In genomic region chr3:151891760-151892253, GRCm38 (mm10) we compare ENCODE assay signal across 8 mouse cellular contexts. TPM values are rescaled to one million over a fixed set of nuclear protein-coding genes. Genes with fewer than 3 reads are reported as not detected.
DNase-seq lines count a peak whose midpoint lies in the region; ATAC-seq and TF ChIP-seq lines count a peak whose summit lies in the region.

No protein-coding gene starts in this region.

- H3K4me2 ChIP-seq in hindbrain, embryonic 12.5 days (replicated peaks), result no peak overlapping the region
- no peak overlapping the region for H3K4me2 ChIP-seq in forebrain, embryonic 13.5 days
- H3K4me2 ChIP-seq in heart, embryonic 16.5 days (ENCODE audit: low read depth, low read length), result 0 out of 2 replicates have a peak overlapping the region, but pooled peaks have one; percentile 4
- H3K4me2 ChIP-seq in lung, embryonic 14.5 days, result peak overlapping the region; percentile 25; the same call in 1 of the 2 replicates

- H3K36me3 ChIP-seq in hindbrain, embryonic 10.5 days, result no peaks in the 10 kb centered on the region
- H3K36me3 ChIP-seq in hindbrain, embryonic 12.5 days, result no peaks in the 10 kb centered on the region
- H3K36me3 ChIP-seq in forebrain, embryonic 13.5 days (ENCODE audit: poor library complexity, severe bottlenecking), result no peaks in the 10 kb centered on the region
- no peaks in the 10 kb centered on the region for H3K36me3 ChIP-seq in heart, embryonic 16.5 days (ENCODE audit: control insufficient read depth, insufficient read depth)
- H3K36me3 ChIP-seq in lung, embryonic 14.5 days (ENCODE audit: insufficient read depth), result no peaks in the 10 kb centered on the region

- no peak overlapping the region for H3K9ac ChIP-seq in hindbrain, embryonic 12.5 days
- no peak overlapping the region for H3K9ac ChIP-seq in forebrain, embryonic 13.5 days
- H3K9ac ChIP-seq in heart, embryonic 16.5 days (ENCODE audit: low read length), result no peak overlapping the region
- H3K9ac ChIP-seq in lung, embryonic 14.5 days, result no peak overlapping the region

- no peak for TF ChIP-seq CTCF in lung, embryonic 14.5 days (IDR thresholded peaks at IDR 0.05; ENCODE audit: low read depth)

- H3K27ac ChIP-seq in hindbrain, embryonic 10.5 days, result no peak overlapping the region
- H3K27ac ChIP-seq in hindbrain, embryonic 12.5 days, result no peak overlapping the region
- no peak overlapping the region for H3K27ac ChIP-seq in forebrain, embryonic 13.5 days
- H3K27ac ChIP-seq in heart, embryonic 16.5 days (ENCODE audit: low read length), result peak overlapping the region; percentile 49
- H3K27ac ChIP-seq in lung, embryonic 14.5 days (ENCODE audit: low read depth), result peak overlapping the region; percentile 84

- H3K9me3 ChIP-seq in hindbrain, embryonic 10.5 days, result no peaks in the 10 kb centered on the region
- no peaks in the 10 kb centered on the region for H3K9me3 ChIP-seq in hindbrain, embryonic 12.5 days (replicated peaks)
- no peaks in the 10 kb centered on the region for H3K9me3 ChIP-seq in forebrain, embryonic 13.5 days (replicated peaks)
- no peaks in the 10 kb centered on the region for H3K9me3 ChIP-seq in heart, embryonic 16.5 days (replicated peaks; ENCODE audit: control insufficient read depth, low read length)
- no peaks in the 10 kb centered on the region for H3K9me3 ChIP-seq in lung, embryonic 14.5 days (ENCODE audit: low read depth, low read length)

- H3K4me1 ChIP-seq in hindbrain, embryonic 10.5 days (replicated peaks), result peaks cover 27% of the 10 kb centered on the region
- peaks cover 9% of the 10 kb centered on the region; the same call in 1 of the 2 replicates for H3K4me1 ChIP-seq in hindbrain, embryonic 12.5 days
- 0 out of 2 replicates have a peak, but pooled peaks cover 4% of the 10 kb centered on the region for H3K4me1 ChIP-seq in forebrain, embryonic 13.5 days
- H3K4me1 ChIP-seq in heart, embryonic 16.5 days (ENCODE audit: control insufficient read depth, insufficient read depth, low read length), result peaks cover 23% of the 10 kb centered on the region
- H3K4me1 ChIP-seq in lung, embryonic 14.5 days (ENCODE audit: insufficient read depth), result peaks cover 8% of the 10 kb centered on the region; the same call in 1 of the 2 replicates

- WGBS in hindbrain, embryonic 10.5 days, result 29% methylated on average over 6 of the region's 6 CpGs
- WGBS in hindbrain, embryonic 12.5 days, result 17% methylated on average over 6 of the region's 6 CpGs
- WGBS in forebrain, embryonic 13.5 days, result 38% methylated on average over 6 of the region's 6 CpGs
- WGBS in heart, embryonic 16.5 days, result 9% methylated on average over 6 of the region's 6 CpGs
- 5% methylated on average over 6 of the region's 6 CpGs for WGBS in lung, embryonic 14.5 days

- no peak overlapping the region for H3K4me3 ChIP-seq in hindbrain, embryonic 10.5 days
- no peak overlapping the region for H3K4me3 ChIP-seq in hindbrain, embryonic 12.5 days
- no peak overlapping the region for H3K4me3 ChIP-seq in forebrain, embryonic 13.5 days
- H3K4me3 ChIP-seq in heart, embryonic 16.5 days (ENCODE audit: low read length), result no peak overlapping the region
- H3K4me3 ChIP-seq in lung, embryonic 14.5 days (ENCODE audit: low read depth, low read length), result no peak overlapping the region

- no peak for ATAC-seq in hindbrain, embryonic 12.5 days (ENCODE audit: low FRiP score)
- ATAC-seq in forebrain, embryonic 13.5 days, result peak; percentile 61; the same call in 1 of the 2 replicates
- peak; percentile 86 for ATAC-seq in heart, embryonic 16.5 days (replicated peaks; ENCODE audit: extremely low read depth, insufficient read depth, low FRiP score)
- ATAC-seq in lung, embryonic 14.5 days (ENCODE audit: insufficient read depth), result peak; percentile 86

- no peaks in the 10 kb centered on the region for H3K27me3 ChIP-seq in hindbrain, embryonic 10.5 days (ENCODE audit: insufficient read depth, poor library complexity, severe bottlenecking)
- H3K27me3 ChIP-seq in hindbrain, embryonic 12.5 days, result no peaks in the 10 kb centered on the region
- no peaks in the 10 kb centered on the region for H3K27me3 ChIP-seq in forebrain, embryonic 13.5 days
- H3K27me3 ChIP-seq in heart, embryonic 16.5 days (ENCODE audit: control insufficient read depth, insufficient read depth, low read length), result no peaks in the 10 kb centered on the region
- no peaks in the 10 kb centered on the region for H3K27me3 ChIP-seq in lung, embryonic 14.5 days (ENCODE audit: insufficient read depth, low read length)

- DNase-seq in hindbrain, embryonic 10.5 days (ENCODE audit: low spot score), result peak; percentile 67
- DNase-seq in kidney, postnatal 25 days, result peak; percentile 74 to 79
- DNase-seq in lung, embryonic 14.5 days, result peak; percentile 96
- peak; percentile 63 for DNase-seq in ovary, postnatal 14 days (ENCODE audit: low spot score)
- DNase-seq in T-cell, adult 2 months (ENCODE audit: low spot score), result no peak

RNA-seq across cellular contexts. Expression of gene Ptgfr, which starts 54.4 kb away (rescaled TPM):
- polyA plus RNA-seq in hindbrain, embryonic 10.5 days (2016; fragmentation: Nextera tagmentation; extraction: Ambion mirVana), result 0.77 and 1.2 TPM in 2 replicates
- 0.91 and 1.5 TPM in 2 replicates for polyA plus RNA-seq in hindbrain, embryonic 12.5 days (2016; fragmentation: Nextera tagmentation; extraction: Ambion mirVana)
- polyA plus RNA-seq in forebrain, embryonic 13.5 days (2015; fragmentation: Nextera tagmentation; extraction: Ambion mirVana), result 0.27 and 0.28 TPM in 2 replicates
- polyA plus RNA-seq in heart, embryonic 16.5 days (2015; fragmentation: Nextera tagmentation; extraction: Ambion mirVana), result 1.4 and 1.6 TPM in 2 replicates
- polyA plus RNA-seq in lung, embryonic 14.5 days (2014; fragmentation: Nextera tagmentation; extraction: Ambion mirVana), result 0.28 and 0.65 TPM in 2 replicates

Comparison
In these comparisons a context has a peak if more than half of its experiments do, and no peak if none do; other contexts are left out.
1. H3K27ac ChIP-seq: peak in heart, embryonic 16.5 days (single experiment) and lung, embryonic 14.5 days (single experiment); none in hindbrain, embryonic 10.5 days (single experiment), hindbrain, embryonic 12.5 days (single experiment) and forebrain, embryonic 13.5 days (single experiment).
2. H3K4me2 ChIP-seq: peak in heart, embryonic 16.5 days (single experiment) and lung, embryonic 14.5 days (single experiment); none in hindbrain, embryonic 12.5 days (single experiment) and forebrain, embryonic 13.5 days (single experiment).